Mouse (Mus musculus): Measurements from ENCODE around the gene Glod5.

- TF ChIP-seq ZMIZ1 (IDR thresholded peaks at IDR 0.05; ENCODE audit: low read depth, low read length): no peak
- no peak for TF ChIP-seq HCFC1 (IDR thresholded peaks at IDR 0.05; ENCODE audit: low read depth, low read length)
- no peak for TF ChIP-seq POLR2A (IDR thresholded peaks at IDR 0.05; ENCODE audit: low read depth, low read length)
- peak; percentile 17 to 56; a peak in 2 of 4 replicates for TF ChIP-seq CTCF (conservative IDR thresholded peaks at IDR 0.05 in 1 of 2, IDR thresholded peaks at IDR 0.05 in 1 of 2; ENCODE audit: low read depth in 2 of 2, low read length in 2 of 2)
- no peak for TF ChIP-seq NRF1 (IDR thresholded peaks at IDR 0.05; ENCODE audit: low read depth, low read length)
- TF ChIP-seq BHLHE40 (IDR thresholded peaks at IDR 0.05; ENCODE audit: low read depth, low read length): no peak
- TF ChIP-seq ETS1 (conservative IDR thresholded peaks at IDR 0.05; ENCODE audit: low read depth, low read length): no peak
- no peak for TF ChIP-seq SIN3A (IDR thresholded peaks at IDR 0.05; ENCODE audit: low read length)
- TF ChIP-seq MAFK (IDR thresholded peaks at IDR 0.05; ENCODE audit: insufficient replicate concordance, low read length): no peak
- no peak for TF ChIP-seq CHD2 (IDR thresholded peaks at IDR 0.05; ENCODE audit: low read length)
- TF ChIP-seq RCOR1 (conservative IDR thresholded peaks at IDR 0.05; ENCODE audit: low read depth, low read length): no peak
These were observed 2.0 kb upstream of the Glod5 start for GRCm38 (mm10) chrX:8020111-8020778.
